Mouse (Mus musculus) retina, adult 2 months (tissue): Measurements from ENCODE around the gene Yipf1.

Experiments
- DNase-seq: peaks from one replicate; pipeline ENCODE4 v3.0.0-alpha.2; 2012; ENCODE audit warnings: low read depth, low spot score

Yipf1 gene

GRCm38 (mm10) chr4:107313690-107314478 is at the start of gene Yipf1:
TSS of gene Yipf1 (plus strand) at chr4:107314363.
- peak; percentile 73 for DNase-seq

- DNase-seq, result no peak
These were observed 40.5 kb upstream of the Yipf1 start for GRCm38 (mm10) chr4:107273683-107274082.

- DNase-seq, result no peak
These were observed 39.7 kb upstream of the Yipf1 start for GRCm38 (mm10) chr4:107274511-107274910.

GRCm38 (mm10) chr4:107278188-107278707 is 35.9 kb upstream of the Yipf1 start:
- DNase-seq, result peak; percentile 76

- no peak for DNase-seq
These were observed 33.2 kb upstream of the Yipf1 start for GRCm38 (mm10) chr4:107280843-107281475.

GRCm38 (mm10) chr4:107285446-107286200 is 28.5 kb upstream of the Yipf1 start:
- DNase-seq, result no peak

- DNase-seq, result no peak
These were observed 27.8 kb upstream of the Yipf1 start for GRCm38 (mm10) chr4:107286386-107286785.

GRCm38 (mm10) chr4:107287517-107287916 is 26.6 kb upstream of the Yipf1 start:
- no peak for DNase-seq

GRCm38 (mm10) chr4:107291611-107292272 is 22.4 kb upstream of the Yipf1 start:
- DNase-seq, result no peak

- DNase-seq, result no peak
These were observed 21.9 kb upstream of the Yipf1 start for GRCm38 (mm10) chr4:107292273-107292662.

- DNase-seq, result no peak
These were observed 16.0 kb upstream of the Yipf1 start for GRCm38 (mm10) chr4:107298071-107298606.

GRCm38 (mm10) chr4:107299779-107300340 is 14.3 kb upstream of the Yipf1 start:
- DNase-seq, result no peak

- no peak for DNase-seq
These were observed 13.8 kb upstream of the Yipf1 start for GRCm38 (mm10) chr4:107300371-107300770.

GRCm38 (mm10) chr4:107300902-107301555 is 13.1 kb upstream of the Yipf1 start:
- DNase-seq, result no peak

GRCm38 (mm10) chr4:107302221-107302620 is 11.9 kb upstream of the Yipf1 start:
- no peak for DNase-seq

GRCm38 (mm10) chr4:107302832-107303231 is 11.3 kb upstream of the Yipf1 start:
- DNase-seq, result no peak

GRCm38 (mm10) chr4:107303531-107303930 is 10.6 kb upstream of the Yipf1 start:
- no peak for DNase-seq

- DNase-seq, result no peak
These were observed 7.2 kb upstream of the Yipf1 start, which contains the start of gene Dio1 for GRCm38 (mm10) chr4:107306966-107307365. TSS of gene Dio1 (minus strand) at chr4:107307169.

- no peak for DNase-seq
These were observed 279 bp downstream of the Yipf1 start for GRCm38 (mm10) chr4:107314479-107314805.

GRCm38 (mm10) chr4:107318646-107319045 is 4.5 kb downstream of the Yipf1 start:
- DNase-seq, result no peak

- no peak for DNase-seq
These were observed 6.9 kb downstream of the Yipf1 start for GRCm38 (mm10) chr4:107321041-107321440.
